Mouse (Mus musculus) spleen, adult 2 months (tissue): ENCODE measurements around the gene Dnajc6. TPM values are rescaled to one million over a fixed set of nuclear protein-coding genes. Genes with fewer than 3 reads are reported as not detected.

Source experiments
- DNase-seq, 2 experiments: peaks; one replicate each; pipeline versions ENCODE4 v3.0.0 to v3.0.0-alpha.2; 2012 to 2021; ENCODE audit warnings: low spot score in 2 of 2, low read depth in 1 of 2
- H3K27ac ChIP-seq: fragments of 200-500 bp; 2 replicates; pipeline ENCODE4 v1.5.1; 2012; ENCODE audit warnings: low read length, inconsistent platforms; ENCODE audit not compliant: insufficient read depth
- H3K27me3 ChIP-seq: fragments of 200-500 bp; 2 replicates; pipeline ENCODE4 v1.6.1; 2012; ENCODE audit warnings: mild to moderate bottlenecking, moderate library complexity, low read length, inconsistent platforms; ENCODE audit not compliant: control insufficient read depth, insufficient read depth
- H3K36me3 ChIP-seq: fragments of 200-500 bp; 2 replicates; pipeline ENCODE4 v1.6.1; 2012; ENCODE audit warnings: mild to moderate bottlenecking, low read length, inconsistent platforms; ENCODE audit not compliant: control insufficient read depth, insufficient read depth
- H3K4me1 ChIP-seq: fragments of 200-500 bp; 2 replicates; pipeline ENCODE4 v1.6.1; 2011; ENCODE audit warnings: inconsistent platforms; ENCODE audit not compliant: control insufficient read depth, insufficient read depth, insufficient read length
- H3K4me3 ChIP-seq: fragments of 200-500 bp; 2 replicates; pipeline ENCODE4 v1.5.1; 2011; ENCODE audit warnings: mild to moderate bottlenecking, inconsistent platforms; ENCODE audit not compliant: insufficient read depth, insufficient read length; ENCODE audit errors: extremely low read depth
- CTCF ChIP-seq: fragments of 200-500 bp; IDR thresholded peaks from 2 replicates; pipeline ENCODE4 v1.5.1; 2011; ENCODE audit warnings: mild to moderate bottlenecking, inconsistent platforms; ENCODE audit not compliant: insufficient read depth, insufficient read length, insufficient replicate concordance; ENCODE audit errors: extremely low read depth
- POLR2A ChIP-seq: fragments of 200-500 bp; IDR thresholded peaks from 2 replicates; pipeline ENCODE4 v1.6.1; 2011; ENCODE audit warnings: low read depth, low read length, inconsistent platforms
- WGBS: fragments of 180-500 bp; shearing (Covaris S2); methylation state at CpG from one replicate; pipeline ENCODE4 v1.1.7; 2018; 5-methylcytosine and 5-hydroxymethylcytosine counted together
- polyA plus RNA-seq: library from polyadenylated mRNA; depleted of rRNA; stranded (reverse); fragments of >200 nt; gene quantifications from 2 replicates; pipeline ENCODE4 v1.2.3, GENCODE M21; 2012; rRNA removed

Dnajc6 gene
- polyA plus RNA-seq, 1 experiment: 1.6 TPM

- H3K4me3 ChIP-seq: no peak overlapping the region
- TF ChIP-seq CTCF: no peak
- TF ChIP-seq POLR2A: no peak
- no peaks in the 10 kb centered on the region for H3K27me3 ChIP-seq
- H3K36me3 ChIP-seq: no peaks in the 10 kb centered on the region
- no peak overlapping the region for H3K27ac ChIP-seq
- WGBS: 87% methylated on average over 4 of the region's 4 CpGs
- no peak for DNase-seq
- H3K4me1 ChIP-seq: no peaks in the 10 kb centered on the region
Observed at GRCm38 (mm10) chr4:101689241-101689640, 192.8 kb downstream of the Dnajc6 start.

- H3K4me3 ChIP-seq: no peak overlapping the region
- H3K4me1 ChIP-seq: no peaks in the 10 kb centered on the region
- no peak for DNase-seq
- no peaks in the 10 kb centered on the region for H3K27me3 ChIP-seq
- TF ChIP-seq POLR2A: no peak
- TF ChIP-seq CTCF: no peak
- WGBS: 77% methylated on average over 5 of the region's 5 CpGs
- no peak overlapping the region for H3K27ac ChIP-seq
- no peaks in the 10 kb centered on the region for H3K36me3 ChIP-seq
Observed at GRCm38 (mm10) chr4:101689645-101690044, 193.2 kb downstream of the Dnajc6 start.

Other genes with a start within 250 kb of the Dnajc6 start
- gene Jak1, start 231.4 kb upstream of the Dnajc6 start, polyA plus RNA-seq: 63.9 and 69.0 TPM in 2 replicates
- 0.32 and 0.35 TPM in 2 replicates for gene Ak4, start 77.4 kb upstream of the Dnajc6 start, polyA plus RNA-seq
- gene Leprot, start 151.1 kb downstream of the Dnajc6 start, polyA plus RNA-seq: 41.0 and 41.7 TPM in 2 replicates
- 1.8 and 2.5 TPM in 2 replicates for gene Lepr, start 220.8 kb downstream of the Dnajc6 start, polyA plus RNA-seq